Mouse (Mus musculus) embryo, embryonic 10 days (tissue): ENCODE measurements around the gene Zdhhc9.

ENCODE experiments used
- DNase-seq: peaks from one replicate; pipeline ENCODE4 v3.0.0-alpha.2; 2015; ENCODE audit warnings: low spot score

The Zdhhc9 gene

GRCm38 (mm10) chrX:48170368-48170767 lies 38.3 kb downstream of the Zdhhc9 start:
- no peak for DNase-seq

- peak; percentile 14 for DNase-seq
These were observed 38.8 kb downstream of the Zdhhc9 start for GRCm38 (mm10) chrX:48169892-48170291.

- no peak for DNase-seq
These were observed 50.3 kb downstream of the Zdhhc9 start for GRCm38 (mm10) chrX:48158229-48158919.

- no peak for DNase-seq
These were observed 51.3 kb downstream of the Zdhhc9 start for GRCm38 (mm10) chrX:48157396-48157795.

DNA sequence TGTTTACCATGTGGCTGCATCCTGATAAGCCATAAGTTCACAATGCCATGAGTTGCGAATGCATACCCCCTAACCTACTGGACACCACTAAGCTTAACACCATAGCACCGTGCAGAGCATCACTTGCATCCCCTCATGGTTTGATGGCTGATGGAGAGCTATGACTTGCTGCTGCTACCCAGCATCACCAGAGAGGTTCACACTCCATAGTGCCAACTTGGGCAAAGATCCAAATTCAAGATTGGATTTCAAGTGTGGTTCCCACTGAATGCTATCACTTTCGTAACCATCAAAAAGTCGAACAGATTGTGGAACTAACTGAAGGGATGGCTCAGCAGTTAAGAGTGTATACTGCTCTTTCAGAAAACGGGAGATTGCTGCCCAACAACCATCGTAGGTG lies 53.2 kb downstream of the Zdhhc9 start:
- no peak for DNase-seq

GRCm38 (mm10) chrX:48153949-48154348 lies 54.7 kb downstream of the Zdhhc9 start:
- DNase-seq: no peak

DNA sequence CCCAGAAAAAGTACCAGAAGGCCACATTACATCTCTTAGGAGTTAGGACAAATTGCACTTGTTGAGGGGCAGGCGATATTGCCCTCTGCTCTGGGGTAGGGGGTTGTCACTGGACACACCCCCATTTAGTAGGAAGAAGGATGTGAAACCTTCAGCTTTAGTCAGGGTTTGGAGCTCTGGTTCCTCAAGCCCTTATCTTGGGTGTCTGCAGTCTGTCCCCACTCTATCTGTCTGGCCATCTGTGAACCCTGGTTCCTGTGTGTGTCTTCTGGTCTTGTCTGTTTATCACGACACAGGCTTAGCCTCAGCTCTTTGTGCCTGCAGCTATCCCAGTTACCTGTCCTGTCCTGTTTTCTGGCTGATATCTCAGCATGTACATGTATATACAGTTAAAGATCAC lies 55.3 kb downstream of the Zdhhc9 start:
- DNase-seq: no peak

DNA sequence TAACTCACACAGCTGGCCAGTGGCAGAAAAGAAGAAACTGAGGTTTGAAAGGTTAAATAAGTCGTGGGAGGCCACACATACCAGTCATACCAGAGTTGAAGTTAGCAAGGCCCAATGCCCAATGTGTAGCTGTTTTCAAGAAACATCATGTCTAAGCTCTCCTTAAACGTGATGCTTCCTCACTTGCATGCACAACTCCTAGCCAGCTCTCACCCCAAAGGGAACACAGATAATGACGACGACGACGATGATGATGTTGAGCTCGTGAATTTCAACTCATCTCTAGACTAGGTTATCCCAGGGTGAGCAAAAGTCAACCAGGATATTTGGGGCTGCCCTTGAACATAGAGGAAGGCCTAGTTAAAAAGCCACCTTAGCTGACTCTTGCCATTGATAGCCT lies 56.6 kb downstream of the Zdhhc9 start:
- no peak for DNase-seq

DNA sequence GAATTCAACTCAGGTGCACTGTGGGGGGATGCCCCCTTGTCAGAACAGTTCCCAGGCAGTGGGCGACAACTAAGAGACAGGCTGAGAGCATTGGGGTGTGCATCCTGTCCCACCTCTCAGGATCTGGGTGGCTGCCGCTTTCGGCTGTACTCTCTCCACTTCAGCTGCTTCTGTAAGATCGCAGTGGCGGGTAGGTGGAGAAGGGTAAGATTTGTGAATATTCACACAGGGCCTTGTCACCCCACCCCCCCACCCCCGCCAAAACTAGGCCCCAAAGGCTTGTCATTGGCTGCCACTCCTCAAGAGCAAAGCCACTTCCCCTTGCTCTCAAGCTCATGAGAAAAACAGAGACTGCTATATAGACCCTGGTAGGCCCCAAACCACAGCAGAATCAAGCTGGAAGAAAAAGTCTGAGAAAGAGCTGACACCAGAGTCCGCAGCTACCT lies 60.9 kb downstream of the Zdhhc9 start:
- DNase-seq: no peak

GRCm38 (mm10) chrX:48147226-48147625 lies 61.5 kb downstream of the Zdhhc9 start:
- DNase-seq: no peak

- DNase-seq: no peak
These were observed 62.4 kb downstream of the Zdhhc9 start, which contains the start of gene Sash3 for GRCm38 (mm10) chrX:48146262-48146661. Sash3 (plus strand) TSS chrX:48146436.

GRCm38 (mm10) chrX:48143415-48144335 lies 65.0 kb downstream of the Zdhhc9 start:
- DNase-seq: peak; percentile 5

- no peak for DNase-seq
These were observed 67.2 kb downstream of the Zdhhc9 start for GRCm38 (mm10) chrX:48141481-48141880.

DNA sequence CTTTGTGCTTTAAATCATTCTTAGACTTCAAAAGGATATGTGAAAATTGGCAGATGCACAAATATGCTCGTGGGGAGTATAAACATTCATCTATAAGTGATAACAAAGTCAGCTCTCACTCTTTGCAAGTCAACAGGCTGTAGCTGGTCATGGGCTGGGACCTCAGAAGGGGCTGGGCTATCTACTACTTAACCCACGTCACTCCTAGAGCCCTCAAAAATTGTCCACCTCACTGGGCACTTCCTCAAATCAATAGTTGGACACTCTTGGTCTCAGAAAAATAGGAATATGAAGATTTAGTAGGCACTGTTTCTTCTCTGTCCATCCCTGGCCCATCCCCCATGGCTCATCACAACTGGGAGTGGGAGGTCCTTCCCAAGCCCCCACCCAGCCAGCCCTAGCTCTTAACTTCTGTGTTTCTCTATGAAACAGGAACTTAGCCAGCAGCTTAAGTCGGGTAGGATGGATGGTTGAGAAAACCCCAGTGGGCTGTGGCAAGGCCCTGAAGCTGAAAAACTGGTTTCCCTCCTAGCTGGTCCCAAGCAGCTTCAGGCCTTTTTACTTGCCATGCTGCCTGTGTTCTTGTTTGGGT lies 68.3 kb downstream of the Zdhhc9 start:
- no peak for DNase-seq

DNA sequence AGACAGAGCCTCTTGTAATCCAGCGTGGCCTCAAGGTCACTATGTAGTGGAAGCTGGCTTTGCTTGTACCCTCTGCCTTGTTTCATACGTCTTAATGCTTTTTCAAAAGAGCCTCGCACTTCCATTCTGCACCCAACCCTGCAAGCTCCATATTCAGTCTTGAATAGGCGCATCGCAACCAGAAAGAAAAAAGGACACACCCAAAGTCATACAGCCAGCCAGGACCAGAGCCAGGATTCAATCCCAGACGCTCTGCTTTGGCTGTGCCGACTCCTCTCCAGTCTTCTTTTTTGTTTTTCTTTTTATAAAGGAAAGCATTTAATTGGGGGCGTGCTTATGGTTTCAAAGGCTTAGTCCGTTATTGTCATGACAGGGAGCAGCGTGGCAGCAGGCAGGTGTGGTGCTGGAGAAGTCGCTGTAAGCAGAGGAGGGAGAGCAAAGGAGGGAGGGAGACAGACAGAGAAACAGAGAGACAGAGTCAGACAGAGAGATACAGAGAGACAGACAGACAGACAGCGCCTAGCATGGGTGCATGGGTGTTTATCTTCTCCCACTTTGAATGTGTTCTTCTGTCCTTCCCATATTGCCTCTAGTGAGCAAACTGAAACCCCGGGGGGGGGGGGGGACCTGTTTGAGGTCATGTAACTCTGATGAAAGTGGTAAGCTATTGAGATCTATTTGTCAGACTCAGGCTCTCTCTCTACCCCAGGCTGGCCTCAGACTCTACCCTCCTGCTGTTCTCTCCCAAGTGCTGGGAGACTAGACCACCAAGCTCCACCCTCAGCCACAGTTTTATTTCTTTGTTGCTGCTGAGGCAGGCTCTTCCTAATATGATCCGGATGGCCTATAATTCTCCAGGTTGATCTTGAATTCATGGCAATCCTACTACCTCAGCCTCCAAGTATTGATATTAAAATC lies 69.1 kb downstream of the Zdhhc9 start:
- DNase-seq: peak; percentile 5

DNA sequence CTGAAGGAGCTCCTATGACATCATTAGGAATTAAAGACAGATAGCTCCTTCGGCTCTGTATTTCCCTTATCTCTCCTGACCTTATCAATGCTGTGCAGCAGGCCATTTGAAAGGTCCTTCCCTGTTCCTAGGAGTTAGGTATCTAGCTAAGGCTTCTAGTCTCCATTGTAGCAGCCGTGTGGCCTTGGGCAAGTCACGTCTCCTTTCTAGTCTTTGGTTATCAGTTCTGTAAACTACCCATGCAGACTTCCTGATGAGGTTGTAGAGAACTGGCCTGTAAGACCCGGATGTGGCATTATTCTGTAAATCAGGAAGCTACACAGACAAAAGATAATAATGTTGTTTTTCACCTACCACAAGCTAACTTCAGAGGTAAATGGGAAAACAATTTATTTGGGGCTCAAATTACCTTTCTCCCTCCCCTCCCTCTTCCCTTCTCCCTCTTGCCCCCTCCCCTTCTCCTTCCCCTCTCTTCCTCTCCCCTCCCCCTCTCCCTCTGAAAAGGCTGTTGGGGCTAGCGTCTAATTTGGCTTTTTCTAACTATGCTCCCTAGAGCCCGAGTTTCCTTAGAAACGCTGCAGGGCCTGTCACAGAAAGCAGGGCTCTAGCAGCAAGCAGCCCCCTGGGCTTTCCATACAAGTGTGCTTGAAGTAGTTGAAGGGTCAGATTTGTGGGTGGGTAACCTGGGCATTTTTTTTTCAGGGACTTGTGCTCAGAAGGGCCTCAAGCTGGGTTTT lies 70.0 kb downstream of the Zdhhc9 start:
- peak; percentile 6 for DNase-seq

- DNase-seq: no peak
These were observed 70.7 kb downstream of the Zdhhc9 start for GRCm38 (mm10) chrX:48138011-48138410.

DNA sequence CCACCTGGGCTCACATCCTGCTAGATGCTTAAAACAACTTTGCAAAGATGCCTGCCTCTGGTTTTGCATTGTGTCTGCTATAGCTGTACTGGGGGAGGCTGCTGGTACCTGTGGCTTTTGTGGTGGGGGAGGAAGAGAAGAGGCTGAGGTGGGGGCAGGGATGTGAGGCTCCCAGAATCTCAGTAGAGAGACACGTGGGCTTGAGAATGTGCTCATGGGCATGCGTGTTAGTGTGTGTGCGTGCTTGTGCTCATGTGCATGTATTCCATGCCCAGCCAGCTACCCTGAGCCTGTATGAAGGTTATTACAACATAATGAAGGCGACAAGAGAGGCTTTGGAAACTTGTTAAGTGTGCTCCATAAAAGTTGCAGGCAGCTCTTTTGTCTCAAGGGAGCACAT lies 71.7 kb downstream of the Zdhhc9 start:
- no peak for DNase-seq

DNA sequence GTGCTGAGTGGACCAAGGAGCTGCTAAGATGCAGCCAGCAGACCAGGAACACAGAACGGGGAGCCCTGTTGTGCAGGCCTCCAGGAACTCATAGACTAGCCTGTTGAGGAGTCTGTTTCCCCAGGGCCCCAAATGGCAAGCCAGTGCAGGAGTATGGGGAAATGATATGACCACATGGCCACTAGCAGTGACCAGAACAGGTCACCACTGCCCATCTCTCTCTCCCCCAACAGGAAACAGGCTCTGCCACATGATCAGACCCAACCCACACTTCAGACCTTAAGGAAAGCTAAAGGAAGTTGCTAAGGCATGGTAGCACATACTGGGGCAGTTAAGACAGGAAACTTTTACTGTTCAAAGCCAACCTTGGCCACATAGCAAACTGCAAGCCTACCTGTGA lies 79.5 kb downstream of the Zdhhc9 start:
- no peak for DNase-seq

- DNase-seq: no peak
These were observed 81.0 kb downstream of the Zdhhc9 start for GRCm38 (mm10) chrX:48127502-48128218.
